Mouse (Mus musculus) hindbrain, embryonic 14.5 days (tissue): Measurements from ENCODE around the gene Rps6kb1. TPM values are rescaled to one million over a fixed set of nuclear protein-coding genes. Genes with fewer than 3 reads are reported as not detected.
"Not testable (repeated sequence)": the region's sequence is repeated elsewhere in the genome, so short reads cannot be mapped to it uniquely, and the experiment has no call there.

Experiments used
- ATAC-seq: fragments of 200-750 bp; cut with Nextera tagmentation; 2 replicates; pipeline ENCODE4 v1.8.0; 2017; ENCODE audit warnings: moderate number of reproducible peaks, mild to moderate bottlenecking, moderate TSS enrichment, moderate library complexity; ENCODE audit not compliant: low FRiP score
- DNase-seq: peaks from one replicate; pipeline ENCODE4 v3.0.0-alpha.2; 2015; ENCODE audit warnings: low spot score
- H3K27ac ChIP-seq: fragments of 300-500 bp; sonication (generic); 2 replicates; pipeline ENCODE4 v1.5.1; 2014; ENCODE audit warnings: mild to moderate bottlenecking, moderate library complexity
- H3K27me3 ChIP-seq: fragments of 300-500 bp; sonication (generic); 2 replicates; pipeline ENCODE4 v1.6.1; 2014; ENCODE audit warnings: mild to moderate bottlenecking, low read length, mixed read lengths; ENCODE audit not compliant: control insufficient read depth, insufficient read depth
- H3K36me3 ChIP-seq: fragments of 300-500 bp; sonication (generic); replicated peaks from 2 replicates; pipeline ENCODE4 v1.6.1; 2014; ENCODE audit not compliant: control insufficient read depth, insufficient read depth
- H3K4me1 ChIP-seq: fragments of 300-500 bp; sonication (generic); replicated peaks from 2 replicates; pipeline ENCODE4 v1.6.1; 2014; ENCODE audit warnings: antibody characterized with exemption, low read length, mixed read lengths; ENCODE audit not compliant: control insufficient read depth, insufficient read depth
- H3K4me2 ChIP-seq: fragments of 300-500 bp; sonication (generic); replicated peaks from 2 replicates; pipeline ENCODE4 v1.6.1; 2014; ENCODE audit warnings: mild to moderate bottlenecking, moderate library complexity
- H3K4me3 ChIP-seq: fragments of 300-500 bp; sonication (generic); replicated peaks from 2 replicates; pipeline ENCODE4 v1.5.1; 2014; ENCODE audit warnings: mild to moderate bottlenecking, low read length
- H3K9ac ChIP-seq: fragments of 300-500 bp; sonication (generic); 2 replicates; pipeline ENCODE4 v1.6.1; 2014
- H3K9me3 ChIP-seq: fragments of 300-500 bp; sonication (generic); 2 replicates; pipeline ENCODE4 v1.6.1; 2016; ENCODE audit warnings: low read length; ENCODE audit not compliant: control insufficient read depth
- WGBS: fragments of 180-500 bp; shearing (Covaris S2); extraction: QIAGEN DNeasy Blood & Tissue Kit; methylation state at CpG from one replicate; pipeline ENCODE4 v1.1.7; 2014; 5-methylcytosine and 5-hydroxymethylcytosine counted together
- polyA plus RNA-seq: library from polyadenylated mRNA; unstranded; fragments of >200 nt; fragmentation: Nextera tagmentation; extraction: Ambion mirVana; gene quantifications from 2 replicates; pipeline ENCODE4 v1.2.1, GENCODE M21; 2014

The Rps6kb1 gene
- polyA plus RNA-seq, 1 experiment from 2014 or later = 45.1 TPM

GRCm38 (mm10) chr11:86545556-86545955 is 951 bp upstream of the Rps6kb1 start:
- Histone ChIP-seq H3K36me3 (peaks cover 5% of the 10 kb centered on the region; the same call in 1 of the 2 replicates), H3K9me3 (no peaks in the 10 kb centered on the region; the same call in 1 of the 2 replicates), H3K27me3 (no peaks in the 10 kb centered on the region), H3K4me1 (peaks cover 13% of the 10 kb centered on the region), H3K9ac (0 out of 2 replicates have a peak overlapping the region, but pooled peaks have one; percentile 8), H3K4me2 (peak overlapping the region; percentile 46), H3K27ac (no peak overlapping the region), H3K4me3 (peak overlapping the region; percentile 77)
- DNase-seq (no peak), ATAC-seq (no peak)
- WGBS = 84% methylated on average over 8 of the region's 8 CpGs

GRCm38 (mm10) chr11:86543960-86544638 is 506 bp downstream of the Rps6kb1 start:
- no peaks in the 10 kb centered on the region for H3K9me3 ChIP-seq
- ATAC-seq (peak; percentile 87), DNase-seq (no peak)
- peak overlapping the region; percentile 83 for H3K9ac ChIP-seq
- H3K27me3 ChIP-seq = no peaks in the 10 kb centered on the region
- H3K4me1 ChIP-seq = peaks cover 13% of the 10 kb centered on the region
- H3K4me3 ChIP-seq = peak overlapping the region; percentile 77
- WGBS = 1% methylated on average over 37 of the region's 50 CpGs
- H3K36me3 ChIP-seq = no peaks in the 10 kb centered on the region
- H3K4me2 ChIP-seq = peak overlapping the region; percentile 56
- H3K27ac ChIP-seq = peak overlapping the region; percentile 84

GRCm38 (mm10) chr11:86542851-86543250 is 1.8 kb downstream of the Rps6kb1 start:
- no peak overlapping the region for H3K9ac ChIP-seq
- WGBS = 88% methylated on average over 1 of the region's 1 CpGs
- peak overlapping the region; percentile 56 for H3K4me2 ChIP-seq
- DNase-seq = no peak
- H3K27ac ChIP-seq = no peak overlapping the region
- no peaks in the 10 kb centered on the region for H3K9me3 ChIP-seq
- no peaks in the 10 kb centered on the region for H3K36me3 ChIP-seq
- peaks cover 13% of the 10 kb centered on the region for H3K4me1 ChIP-seq
- no peaks in the 10 kb centered on the region for H3K27me3 ChIP-seq
- no peak for ATAC-seq
- no peak overlapping the region for H3K4me3 ChIP-seq

DNA sequence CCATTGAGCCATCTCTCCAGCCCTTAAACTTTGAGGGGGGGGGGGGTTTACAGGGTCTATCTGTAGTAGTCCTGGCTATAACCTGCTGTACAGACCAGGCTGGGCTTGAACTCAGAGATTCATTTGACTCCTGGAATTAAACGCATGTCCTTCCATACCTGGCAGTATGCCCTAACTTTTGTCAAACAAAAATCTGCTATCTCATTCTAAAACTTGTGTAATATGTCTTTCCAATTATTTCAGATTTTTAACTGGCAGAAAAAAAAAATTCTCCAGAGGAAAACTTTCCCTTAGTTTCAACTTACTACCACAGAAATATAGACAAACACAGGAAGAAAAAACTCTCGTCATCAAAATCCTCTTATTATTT is 4.1 kb downstream of the Rps6kb1 start:
- ATAC-seq = no peak
- 93% methylated on average over 2 of the region's 2 CpGs for WGBS
- H3K9me3 ChIP-seq = no peaks in the 10 kb centered on the region

DNA sequence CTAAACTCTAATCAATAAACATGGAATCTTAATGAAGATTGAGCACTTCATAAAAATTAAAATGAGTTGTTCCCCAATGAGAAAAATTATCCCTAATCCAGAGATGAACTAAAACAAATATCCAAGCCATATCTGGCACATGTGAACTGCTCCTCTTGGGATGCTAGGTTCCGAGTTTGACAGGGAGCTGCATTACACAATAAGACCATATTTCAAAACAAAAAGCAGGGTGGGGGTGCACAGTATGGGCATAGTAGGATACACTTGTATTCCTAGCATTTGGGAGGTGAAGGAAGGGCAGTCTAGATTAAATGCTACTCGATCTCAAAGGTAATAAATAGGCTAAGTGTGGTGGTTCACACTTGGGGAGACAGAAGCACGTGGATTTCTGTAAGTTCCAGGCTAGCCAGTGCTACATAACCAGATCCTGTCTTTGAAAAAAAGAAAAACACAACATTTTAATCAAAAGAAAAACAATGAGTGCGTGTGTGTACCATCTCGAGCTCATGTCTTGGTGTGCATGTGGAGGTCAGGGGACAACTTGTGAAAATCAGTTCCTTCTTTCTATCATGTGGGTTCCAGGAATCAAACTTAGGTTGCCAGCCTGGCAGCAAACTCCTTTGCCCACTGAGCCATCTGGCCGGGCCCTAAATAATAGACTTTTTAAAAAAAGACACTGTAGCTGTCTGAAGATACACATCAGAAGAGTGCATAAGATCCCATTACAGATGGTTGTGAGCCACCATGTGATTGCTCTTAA is 4.7 kb downstream of the Rps6kb1 start:
- Histone ChIP-seq H3K9me3 (no peaks in the 10 kb centered on the region), H3K4me1 (peaks cover 13% of the 10 kb centered on the region), H3K9ac (no peak overlapping the region), H3K27me3 (no peaks in the 10 kb centered on the region), H3K4me2 (no peak overlapping the region), H3K4me3 (no peak overlapping the region), H3K27ac (no peak overlapping the region), H3K36me3 (0 out of 2 replicates have a peak, but pooled peaks cover under 1% of the 10 kb centered on the region)
- 94% methylated on average over 6 of the region's 6 CpGs for WGBS
- ATAC-seq (no peak), DNase-seq (no peak)

More for the DNA sequence above, 4.1 kb downstream of the Rps6kb1 start:
- H3K4me3 ChIP-seq = no peak overlapping the region
- H3K4me1 ChIP-seq = peaks cover 13% of the 10 kb centered on the region
- H3K4me2 ChIP-seq = no peak overlapping the region
- H3K27me3 ChIP-seq = no peaks in the 10 kb centered on the region
- H3K9ac ChIP-seq = no peak overlapping the region
- DNase-seq = no peak
- no peaks in the 10 kb centered on the region for H3K36me3 ChIP-seq
- H3K27ac ChIP-seq = no peak overlapping the region

DNA sequence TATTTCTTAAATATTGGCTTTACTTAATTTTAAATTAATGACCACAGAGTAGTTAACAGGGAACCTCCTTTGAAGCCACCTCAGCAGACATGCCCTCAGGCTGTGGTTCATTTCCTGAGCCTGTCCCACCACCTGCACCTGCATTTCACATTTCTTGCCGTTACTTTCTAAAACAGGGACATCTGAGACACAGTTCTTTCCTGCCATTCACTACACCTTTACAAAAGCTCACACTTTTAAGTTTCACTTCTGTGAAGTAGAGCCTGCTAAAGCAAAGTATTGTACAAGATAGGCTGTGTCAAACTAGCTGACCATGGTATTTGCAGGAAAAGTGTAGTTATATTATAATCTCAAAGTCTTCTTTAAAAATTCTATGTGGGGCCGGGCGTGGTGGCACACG is 5.8 kb downstream of the Rps6kb1 start:
- no peak for ATAC-seq
- WGBS = 87% methylated on average over 4 of the region's 4 CpGs

DNA sequence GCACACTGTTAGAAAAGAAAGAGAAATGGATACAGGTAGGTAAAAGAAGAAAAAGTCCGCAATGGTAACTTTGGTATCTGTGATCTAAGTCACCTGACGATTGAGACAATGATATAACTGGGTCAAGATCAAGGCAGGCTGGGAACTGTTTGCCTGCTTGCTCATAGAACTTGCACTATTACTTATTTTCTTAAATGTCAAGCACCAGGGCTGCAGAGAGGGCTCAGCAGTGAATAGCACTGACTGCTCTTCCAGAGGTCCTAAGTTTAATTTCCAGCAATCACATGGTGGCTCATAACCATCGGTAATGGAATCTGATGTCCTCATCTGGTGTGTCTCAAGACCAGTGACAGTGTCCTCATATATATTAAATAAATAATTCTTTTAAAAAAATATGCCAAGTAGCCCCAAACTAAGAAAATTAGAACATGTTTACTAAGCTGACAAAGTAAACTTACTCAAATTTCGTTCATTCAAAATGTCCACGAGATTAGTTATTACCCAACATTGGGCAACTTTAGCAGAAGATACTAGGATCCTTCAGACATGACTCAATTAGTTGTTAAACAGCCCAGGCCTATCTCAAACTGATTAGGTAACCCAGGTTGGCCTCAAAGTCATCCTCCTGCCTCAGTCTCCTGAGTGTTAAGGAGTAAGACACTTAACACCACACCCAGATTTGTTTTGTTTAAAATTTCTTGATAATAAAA is 10.2 kb downstream of the Rps6kb1 start:
- 97% methylated on average over 5 of the region's 5 CpGs for WGBS
- no peaks in the 10 kb centered on the region for H3K27me3 ChIP-seq
- no peak overlapping the region for H3K27ac ChIP-seq
- H3K36me3 ChIP-seq = peaks cover 43% of the 10 kb centered on the region
- ATAC-seq (no peak), DNase-seq (no peak)
- H3K4me2 ChIP-seq = no peak overlapping the region
- H3K9me3 ChIP-seq = no peaks in the 10 kb centered on the region
- H3K4me3 ChIP-seq = no peak overlapping the region
- no peak overlapping the region for H3K9ac ChIP-seq
- no peaks in the 10 kb centered on the region for H3K4me1 ChIP-seq

More for the DNA sequence above, 5.8 kb downstream of the Rps6kb1 start:
- no peak overlapping the region for H3K4me3 ChIP-seq
- H3K4me1 ChIP-seq = peaks cover 13% of the 10 kb centered on the region
- no peak overlapping the region for H3K9ac ChIP-seq
- H3K4me2 ChIP-seq = no peak overlapping the region
- no peak overlapping the region for H3K27ac ChIP-seq
- no peaks in the 10 kb centered on the region for H3K9me3 ChIP-seq
- DNase-seq = no peak
- no peaks in the 10 kb centered on the region for H3K27me3 ChIP-seq
- H3K36me3 ChIP-seq = peaks cover 9% of the 10 kb centered on the region

DNA sequence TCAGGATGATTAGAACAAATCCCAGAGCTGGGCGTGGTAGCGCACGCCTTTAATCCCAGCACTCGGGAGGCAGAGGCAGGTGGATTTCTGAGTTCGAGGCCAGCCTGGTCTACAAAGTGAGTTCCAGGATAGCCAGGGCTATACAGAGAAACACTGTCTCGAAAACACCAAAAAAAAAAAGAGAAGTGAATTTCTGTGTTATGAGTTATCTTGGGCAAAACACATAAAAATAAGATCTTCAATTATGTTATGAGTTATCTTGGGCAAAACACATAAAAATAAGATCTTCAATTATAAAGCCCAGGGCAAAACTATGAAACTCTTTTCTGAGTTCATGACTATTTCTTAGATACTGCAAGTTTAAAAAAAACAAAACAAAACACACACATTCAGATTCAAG is 11.3 kb downstream of the Rps6kb1 start:
- H3K27ac ChIP-seq, H3K4me1 ChIP-seq, ATAC-seq, H3K4me2 ChIP-seq, H3K9me3 ChIP-seq, DNase-seq, H3K4me3 ChIP-seq, H3K9ac ChIP-seq, H3K27me3 ChIP-seq: not testable (repeated sequence)
- peaks cover 52% of the 10 kb centered on the region for H3K36me3 ChIP-seq
- WGBS = 96% methylated on average over 6 of the region's 6 CpGs

GRCm38 (mm10) chr11:86532834-86533233 is 11.8 kb downstream of the Rps6kb1 start:
- H3K36me3 ChIP-seq = peaks cover 56% of the 10 kb centered on the region
- ATAC-seq (no peak), DNase-seq (no peak)
- no peaks in the 10 kb centered on the region for H3K4me1 ChIP-seq
- no peak overlapping the region for H3K4me3 ChIP-seq
- H3K9me3 ChIP-seq = no peaks in the 10 kb centered on the region
- WGBS = 84% methylated on average over 1 of the region's 1 CpGs
- no peak overlapping the region for H3K27ac ChIP-seq
- no peak overlapping the region for H3K9ac ChIP-seq
- no peaks in the 10 kb centered on the region for H3K27me3 ChIP-seq
- H3K4me2 ChIP-seq = no peak overlapping the region
